Mouse (Mus musculus) MEL (cell line): ENCODE measurements around the gene Srrm3.

ENCODE experiments used
- CHD1 ChIP-seq: IDR thresholded peaks from 2 replicates; pipeline ENCODE4 v1.6.1; 2012; ENCODE audit warnings: low read depth, mild to moderate bottlenecking, inconsistent platforms, low read length, improper control_type of control experiment
- CTCF ChIP-seq, 3 experiments: IDR thresholded peaks in 2 of 3; conservative IDR thresholded peaks in 1 of 3; 2 replicates each; pipeline ENCODE4 v1.5.1; 2011 to 2012; ENCODE audit warnings: low read length in 3 of 3, low read depth in 2 of 3, mild to moderate bottlenecking in 2 of 3, improper control_type of control experiment in 1 of 3, inconsistent platforms in 1 of 3, mixed read lengths in 1 of 3, moderate library complexity in 1 of 3; ENCODE audit not compliant: control insufficient read depth in 1 of 3, insufficient read depth in 1 of 3, poor library complexity in 1 of 3, severe bottlenecking in 1 of 3
- KAT2A ChIP-seq: conservative IDR thresholded peaks from 2 replicates; pipeline ENCODE4 v1.6.1; 2012; ENCODE audit warnings: low read depth, low read length, improper control_type of control experiment, inconsistent platforms
- MEF2A ChIP-seq: IDR thresholded peaks from 2 replicates; pipeline ENCODE4 v1.6.1; 2014; ENCODE audit warnings: low read depth, mild to moderate bottlenecking, inconsistent platforms, low read length, improper control_type of control experiment; ENCODE audit not compliant: poor library complexity, insufficient replicate concordance, severe bottlenecking; ENCODE audit errors: extremely low read depth
- MXI1 ChIP-seq: IDR thresholded peaks from 2 replicates; pipeline ENCODE4 v1.6.1; 2011; ENCODE audit warnings: mild to moderate bottlenecking, low read depth, low read length, improper control_type of control experiment
- MYC ChIP-seq: IDR thresholded peaks from 2 replicates; pipeline ENCODE4 v1.6.1; 2011; ENCODE audit warnings: low read depth, mild to moderate bottlenecking, low read length, improper control_type of control experiment, moderate library complexity
- POLR2A ChIP-seq, 2 experiments: IDR thresholded peaks; 2 replicates each; pipeline ENCODE4 v1.6.1; 2011 to 2012; ENCODE audit warnings: low read length in 2 of 2, mild to moderate bottlenecking in 2 of 2, control low read depth in 1 of 2, improper control_type of control experiment in 1 of 2, low read depth in 1 of 2, moderate library complexity in 1 of 2; ENCODE audit not compliant: control insufficient read depth in 1 of 2, insufficient read depth in 1 of 2, poor library complexity in 1 of 2
- USF1 ChIP-seq: IDR thresholded peaks from 2 replicates; pipeline ENCODE4 v1.6.1; 2014; ENCODE audit warnings: low read depth, mild to moderate bottlenecking, inconsistent platforms, low read length, improper control_type of control experiment, moderate library complexity
- ZC3H11A ChIP-seq: IDR thresholded peaks from 2 replicates; pipeline ENCODE4 v1.6.1; 2012; ENCODE audit warnings: low read depth, mild to moderate bottlenecking, inconsistent platforms, low read length, improper control_type of control experiment
- ZKSCAN1 ChIP-seq: IDR thresholded peaks from 2 replicates; pipeline ENCODE4 v1.6.1; 2012; ENCODE audit warnings: low read depth, mild to moderate bottlenecking, inconsistent platforms, low read length, improper control_type of control experiment, moderate library complexity
- ZMIZ1 ChIP-seq: IDR thresholded peaks from 2 replicates; pipeline ENCODE4 v1.6.1; 2012; ENCODE audit warnings: low read depth, mild to moderate bottlenecking, inconsistent platforms, low read length, improper control_type of control experiment, moderate library complexity
- ZNF384 ChIP-seq: IDR thresholded peaks from 2 replicates; pipeline ENCODE4 v1.6.1; 2012; ENCODE audit warnings: low read depth, mild to moderate bottlenecking, inconsistent platforms, low read length, improper control_type of control experiment

- TF ChIP-seq ZMIZ1 (no peak), USF1 (no peak), ZNF384 (no peak), CTCF (IDR thresholded peaks at IDR 0.05 in 2 of 3, conservative IDR thresholded peaks at IDR 0.05 in 1 of 3; ENCODE audit: control insufficient read depth in 1 of 3, insufficient read depth in 1 of 3, low read depth in 2 of 3, low read length in 3 of 3, poor library complexity in 1 of 3, severe bottlenecking in 1 of 3) (no peak), CHD1 (no peak), MXI1 (no peak), ZC3H11A (no peak), KAT2A (no peak), MYC (no peak), ZKSCAN1 (no peak), MEF2A (no peak), POLR2A (IDR thresholded peaks at IDR 0.05; ENCODE audit: control insufficient read depth in 1 of 2, insufficient read depth in 1 of 2, low read depth in 1 of 2, low read length in 2 of 2, poor library complexity in 1 of 2) (no peak)
Observed at GRCm38 (mm10) chr5:135764971-135765370, 41.7 kb upstream of the Srrm3 start.
